Mouse (Mus musculus) bone marrow macrophage, adult 2 months (primary cell): ENCODE results near the gene Apex2. TPM values are rescaled to one million over a fixed set of nuclear protein-coding genes. Genes with fewer than 3 reads are reported as not detected.
A peak's percentile ranks its signal among the peaks of the same experiment; 100 is the strongest.

Source experiments
- H3K27ac ChIP-seq: 2 replicates; pipeline ENCODE4 v1.5.1; 2012; ENCODE audit warnings: low read depth, low read length; ENCODE audit not compliant: insufficient read depth
- H3K4me1 ChIP-seq: 2 replicates; pipeline ENCODE4 v1.6.1; 2012; ENCODE audit warnings: low read length; ENCODE audit not compliant: control insufficient read depth, insufficient read depth
- H3K4me3 ChIP-seq: 2 replicates; pipeline ENCODE4 v1.5.1; 2012; ENCODE audit warnings: mild to moderate bottlenecking, low read length, moderate library complexity; ENCODE audit not compliant: insufficient read depth
- CTCF ChIP-seq: IDR thresholded peaks from 2 replicates; pipeline ENCODE4 v1.5.1; 2012; ENCODE audit warnings: low read depth, mild to moderate bottlenecking, low read length, moderate library complexity
- POLR2A ChIP-seq: IDR thresholded peaks from 2 replicates; pipeline ENCODE4 v1.6.1; 2012; ENCODE audit warnings: mild to moderate bottlenecking, low read depth, low read length, borderline replicate concordance
- polyA plus RNA-seq: library from polyadenylated mRNA; stranded (reverse); fragments of >200 nt; gene quantifications from 2 replicates; pipeline ENCODE4 v1.2.4, GENCODE M21; 2012; ENCODE audit not compliant: missing spikeins, insufficient read depth, insufficient read length

Apex2 gene
- 9.4 and 12.0 TPM in 2 replicates for polyA plus RNA-seq

GRCm38 (mm10) chrX:150589696-150590095 is at the start of gene Apex2:
Gene Apex2, minus strand, starts transcription at chrX:150589868.
- peak within 1 kb of the TSS; percentile 71 for H3K4me3 ChIP-seq
- no peak within 1 kb of the TSS for H3K27ac ChIP-seq
- H3K4me1 ChIP-seq = no peaks in the 10 kb centered on the region
- no peak for TF ChIP-seq CTCF
- TF ChIP-seq POLR2A = no peak

DNA sequence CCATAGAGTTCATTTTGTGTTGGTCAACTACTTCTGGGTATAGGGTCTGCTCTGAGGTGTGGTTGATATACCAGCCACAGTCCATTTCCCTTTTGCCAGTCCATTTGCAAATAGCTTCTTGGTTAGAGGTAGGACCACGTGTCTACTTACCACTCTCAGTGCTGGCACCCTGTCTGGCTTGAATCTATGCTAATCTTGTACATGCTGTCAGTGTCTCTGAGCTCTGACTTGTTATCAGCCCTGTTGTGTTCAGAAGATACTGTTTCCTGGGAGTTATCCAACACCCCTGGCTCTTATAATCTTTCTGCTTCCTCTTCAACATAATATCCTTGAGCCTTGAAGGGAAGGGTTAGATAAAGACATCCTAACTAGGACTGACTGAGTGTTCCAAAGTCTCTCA is 46.8 kb upstream of the Apex2 start:
- no peak overlapping the region for H3K4me3 ChIP-seq
- H3K27ac ChIP-seq = no peak overlapping the region
- no peaks in the 10 kb centered on the region for H3K4me1 ChIP-seq
- no peak for TF ChIP-seq CTCF
- no peak for TF ChIP-seq POLR2A

DNA sequence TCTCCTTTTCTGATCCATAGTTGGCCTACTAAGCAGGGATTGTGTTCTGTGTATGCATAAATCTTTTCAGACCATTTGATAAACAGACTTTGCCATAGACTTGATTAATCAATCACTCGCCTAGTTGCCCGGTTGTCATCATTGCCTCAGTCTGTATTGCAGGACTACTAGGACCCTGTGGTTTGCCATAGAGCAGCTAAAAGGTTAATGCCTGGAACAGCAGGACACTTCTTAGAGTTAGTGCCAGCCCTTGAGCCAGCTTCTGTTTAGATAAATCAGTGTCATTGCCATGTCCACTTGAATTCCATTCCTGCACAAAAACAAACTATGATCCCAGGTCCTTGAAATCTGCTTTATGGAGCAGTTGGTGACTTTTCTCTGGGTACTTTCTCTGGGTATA is 9.2 kb upstream of the Apex2 start:
- H3K27ac ChIP-seq = no peak overlapping the region
- H3K4me3 ChIP-seq = no peak overlapping the region
- TF ChIP-seq CTCF (no peak), POLR2A (no peak)
- no peaks in the 10 kb centered on the region for H3K4me1 ChIP-seq

GRCm38 (mm10) chrX:150595016-150595760 is 5.5 kb upstream of the Apex2 start:
- Histone ChIP-seq H3K27ac (no peak overlapping the region), H3K4me1 (no peaks in the 10 kb centered on the region), H3K4me3 (no peak overlapping the region)
- TF ChIP-seq POLR2A (no peak), CTCF (no peak)

GRCm38 (mm10) chrX:150594176-150594575 is 4.5 kb upstream of the Apex2 start:
- no peak overlapping the region for H3K27ac ChIP-seq
- no peak for TF ChIP-seq POLR2A
- TF ChIP-seq CTCF = no peak

GRCm38 (mm10) chrX:150593266-150594035 is 3.8 kb upstream of the Apex2 start:
- Histone ChIP-seq H3K4me3 (no peak overlapping the region), H3K27ac (no peak overlapping the region), H3K4me1 (no peaks in the 10 kb centered on the region)
- no peak for TF ChIP-seq CTCF
- no peak for TF ChIP-seq POLR2A

More at GRCm38 (mm10) chrX:150594176-150594575, 4.5 kb upstream of the Apex2 start:
- H3K4me3 ChIP-seq = no peak overlapping the region
- no peaks in the 10 kb centered on the region for H3K4me1 ChIP-seq

DNA sequence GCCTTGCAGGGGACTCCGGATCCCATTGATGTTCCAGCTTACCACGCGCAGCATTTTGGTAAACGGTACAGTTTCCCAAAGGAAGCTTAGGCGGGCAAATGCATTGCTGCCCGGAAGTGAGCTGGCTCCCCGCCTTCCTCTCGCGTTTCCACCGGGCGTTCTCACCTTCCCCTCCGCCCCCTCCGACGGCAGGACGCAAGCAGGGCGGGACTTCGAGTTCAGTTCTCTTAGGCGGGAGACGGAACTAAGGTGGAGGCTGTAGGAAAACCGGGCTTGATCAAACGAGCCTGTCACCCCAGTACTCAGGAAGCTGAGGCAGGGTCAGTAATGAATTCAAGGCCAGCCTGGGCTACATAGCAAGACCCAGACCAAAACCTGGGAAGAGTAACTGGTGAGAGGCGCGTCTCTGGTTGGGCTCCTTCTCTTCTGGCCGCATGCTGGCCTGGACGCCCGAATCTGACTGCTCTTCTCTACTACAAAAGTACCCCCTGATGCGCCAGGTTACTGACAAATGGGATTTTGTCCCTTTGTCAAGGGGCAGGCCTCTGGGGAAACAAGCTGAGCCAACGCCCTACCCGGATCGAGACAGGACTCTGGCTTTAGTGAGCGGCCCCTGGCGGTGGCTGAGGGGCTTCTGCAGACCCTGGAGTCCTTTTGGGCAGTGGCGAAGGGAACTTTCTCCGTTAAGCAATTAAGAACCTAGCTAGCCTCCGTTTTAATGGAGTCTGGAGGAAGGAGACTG is 1.5 kb downstream of the Apex2 start, which contains the start of gene Pfkfb1:
Gene Pfkfb1, plus strand, starts transcription at position 207 of the 742 bp plus-strand sequence.
- Histone ChIP-seq H3K4me3 (peak within 1 kb of the TSS; percentile 71), H3K27ac (peak within 1 kb of the TSS; percentile 60), H3K4me1 (no peaks in the 10 kb centered on the region)
- TF ChIP-seq CTCF (no peak), POLR2A (no peak)

DNA sequence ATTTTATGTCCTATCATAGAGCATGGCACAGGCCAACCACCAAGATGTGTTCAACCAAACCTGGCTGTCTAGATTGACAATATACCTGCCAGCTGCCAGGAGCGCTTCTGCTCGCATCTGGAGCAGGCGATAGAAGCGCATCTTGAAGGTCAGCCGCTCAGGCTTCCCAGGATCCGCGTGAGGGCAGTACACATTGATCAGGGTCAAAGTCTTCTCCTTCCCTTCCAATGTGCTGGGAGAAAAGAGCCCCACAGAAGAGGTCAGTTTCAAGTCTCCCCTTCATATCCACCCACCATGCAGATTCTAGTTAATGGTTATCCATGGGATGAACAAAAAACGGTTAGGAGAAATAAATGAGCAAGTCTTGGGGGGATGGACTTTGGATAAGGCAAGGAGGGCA is 4.6 kb downstream of the Apex2 start:
- TF ChIP-seq POLR2A (no peak), CTCF (no peak)
- H3K27ac ChIP-seq = no peak overlapping the region

GRCm38 (mm10) chrX:150581921-150582320 is 7.7 kb downstream of the Apex2 start:
- H3K4me3 ChIP-seq = no peak overlapping the region
- TF ChIP-seq POLR2A (no peak), CTCF (no peak)
- no peak overlapping the region for H3K27ac ChIP-seq
- H3K4me1 ChIP-seq = no peaks in the 10 kb centered on the region

More for the DNA sequence above, 4.6 kb downstream of the Apex2 start:
- H3K4me3 ChIP-seq = no peak overlapping the region
- H3K4me1 ChIP-seq = no peaks in the 10 kb centered on the region
